Mouse (Mus musculus) olfactory bulb, adult 2 months (tissue): ENCODE measurements around the gene Armc9.

Experiments
- CTCF ChIP-seq: fragments of 200-500 bp; IDR thresholded peaks from 2 replicates; pipeline ENCODE4 v1.5.1; 2012; ENCODE audit warnings: low read depth, mild to moderate bottlenecking, low read length, moderate library complexity; ENCODE audit not compliant: insufficient read depth
- POLR2A ChIP-seq: fragments of 200-500 bp; IDR thresholded peaks from 2 replicates; pipeline ENCODE4 v1.6.1; 2012; ENCODE audit warnings: mild to moderate bottlenecking, low read depth, low read length, moderate library complexity; ENCODE audit not compliant: insufficient read depth

DNA sequence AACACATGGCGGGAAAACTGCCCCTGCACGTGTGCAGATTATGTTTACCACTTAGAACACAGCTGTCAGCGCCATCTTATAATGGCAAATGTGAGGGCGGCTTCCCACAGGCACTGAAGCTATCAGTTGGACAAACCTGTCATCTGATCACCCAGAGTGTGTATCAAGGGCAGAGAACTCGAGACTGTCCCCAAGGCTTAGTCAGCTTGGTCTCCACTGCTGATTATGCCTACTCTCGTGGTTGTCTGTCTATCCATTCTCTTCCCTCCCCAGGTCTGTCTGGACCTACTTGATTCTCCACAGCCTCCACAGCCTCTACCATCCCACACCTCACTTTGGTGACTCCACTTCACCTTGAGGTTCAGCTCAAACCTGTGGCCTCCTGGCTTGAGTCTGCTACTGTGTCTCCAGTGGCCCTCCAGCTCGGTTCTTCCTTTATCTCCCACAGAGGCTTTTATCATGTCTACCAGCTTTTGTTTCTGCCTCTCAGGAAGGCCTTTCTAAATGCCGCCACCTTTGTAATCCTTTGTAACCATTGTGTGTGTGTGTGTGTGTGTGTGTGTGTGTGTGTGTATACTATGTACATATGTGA lies 166.3 kb downstream of the Armc9 start:
- no peak for TF ChIP-seq POLR2A
- no peak for TF ChIP-seq CTCF
